Mouse (Mus musculus) MEL (cell line): Measurements from ENCODE around the gene Tbc1d14.

Experiments
- CTCF ChIP-seq, 3 experiments: IDR thresholded peaks in 2 of 3; conservative IDR thresholded peaks in 1 of 3; 2 replicates each; pipeline ENCODE4 v1.5.1; 2011 to 2012; ENCODE audit warnings: low read length in 3 of 3, low read depth in 2 of 3, mild to moderate bottlenecking in 2 of 3, improper control_type of control experiment in 1 of 3, inconsistent platforms in 1 of 3, mixed read lengths in 1 of 3, moderate library complexity in 1 of 3; ENCODE audit not compliant: control insufficient read depth in 1 of 3, insufficient read depth in 1 of 3, poor library complexity in 1 of 3, severe bottlenecking in 1 of 3
- E2F4 ChIP-seq: IDR thresholded peaks from 2 replicates; pipeline ENCODE4 v1.6.1; 2011; ENCODE audit warnings: low read depth, low read length, improper control_type of control experiment, borderline replicate concordance
- ETS1 ChIP-seq: IDR thresholded peaks from 2 replicates; pipeline ENCODE4 v1.6.1; 2012; ENCODE audit warnings: low read depth, mild to moderate bottlenecking, inconsistent platforms, low read length, improper control_type of control experiment, moderate library complexity
- GABPA ChIP-seq: IDR thresholded peaks from 2 replicates; pipeline ENCODE4 v1.6.1; 2012; ENCODE audit warnings: low read depth, mild to moderate bottlenecking, inconsistent platforms, low read length, improper control_type of control experiment, moderate library complexity
- MEF2A ChIP-seq: IDR thresholded peaks from 2 replicates; pipeline ENCODE4 v1.6.1; 2014; ENCODE audit warnings: low read depth, mild to moderate bottlenecking, inconsistent platforms, low read length, improper control_type of control experiment; ENCODE audit not compliant: poor library complexity, insufficient replicate concordance, severe bottlenecking; ENCODE audit errors: extremely low read depth
- MYC ChIP-seq: IDR thresholded peaks from 2 replicates; pipeline ENCODE4 v1.6.1; 2011; ENCODE audit warnings: low read depth, mild to moderate bottlenecking, low read length, improper control_type of control experiment, moderate library complexity
- POLR2A ChIP-seq, 2 experiments: IDR thresholded peaks; 2 replicates each; pipeline ENCODE4 v1.6.1; 2011 to 2012; ENCODE audit warnings: low read length in 2 of 2, mild to moderate bottlenecking in 2 of 2, control low read depth in 1 of 2, improper control_type of control experiment in 1 of 2, low read depth in 1 of 2, moderate library complexity in 1 of 2; ENCODE audit not compliant: control insufficient read depth in 1 of 2, insufficient read depth in 1 of 2, poor library complexity in 1 of 2
- TBP ChIP-seq: IDR thresholded peaks from 2 replicates; pipeline ENCODE4 v1.8.0; 2011; ENCODE audit warnings: low read depth, low read length, improper control_type of control experiment
- UBTF ChIP-seq: IDR thresholded peaks from 2 replicates; pipeline ENCODE4 v1.6.1; 2012; ENCODE audit warnings: low read depth, mild to moderate bottlenecking, inconsistent platforms, low read length, improper control_type of control experiment, moderate library complexity, borderline replicate concordance; ENCODE audit not compliant: insufficient read depth
- USF1 ChIP-seq: IDR thresholded peaks from 2 replicates; pipeline ENCODE4 v1.6.1; 2014; ENCODE audit warnings: low read depth, mild to moderate bottlenecking, inconsistent platforms, low read length, improper control_type of control experiment, moderate library complexity
- USF2 ChIP-seq, 2 experiments: IDR thresholded peaks; 2 replicates each; pipeline ENCODE4 v1.6.1; 2011 to 2012; ENCODE audit warnings: improper control_type of control experiment in 2 of 2, low read length in 2 of 2, borderline replicate concordance in 1 of 2, inconsistent platforms in 1 of 2, low read depth in 1 of 2, mild to moderate bottlenecking in 1 of 2; ENCODE audit not compliant: insufficient read depth in 1 of 2
- ZNF384 ChIP-seq: IDR thresholded peaks from 2 replicates; pipeline ENCODE4 v1.6.1; 2012; ENCODE audit warnings: low read depth, mild to moderate bottlenecking, inconsistent platforms, low read length, improper control_type of control experiment

DNA sequence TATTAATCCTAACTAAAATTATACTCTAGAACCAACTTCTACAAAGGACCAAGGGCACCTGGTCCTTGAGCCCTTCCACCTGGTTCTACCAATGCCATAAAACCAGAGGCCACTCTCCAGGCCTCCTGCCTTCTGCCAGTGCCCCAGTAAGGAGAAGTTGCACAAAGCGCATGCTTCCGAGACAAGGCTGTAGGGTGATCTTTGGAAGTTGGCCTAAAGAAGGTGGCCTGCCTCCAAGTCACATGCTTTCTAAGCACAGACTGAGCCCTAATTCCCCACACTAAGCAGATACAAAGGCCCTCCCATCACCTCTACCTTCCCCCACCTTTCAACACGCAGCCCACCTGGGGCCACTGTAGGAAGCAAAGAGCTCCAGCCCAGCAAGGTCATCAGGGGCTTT lies 17.8 kb downstream of the Tbc1d14 start:
- TF ChIP-seq MYC (no peak), CTCF (IDR thresholded peaks at IDR 0.05 in 2 of 3, conservative IDR thresholded peaks at IDR 0.05 in 1 of 3; ENCODE audit: control insufficient read depth in 1 of 3, insufficient read depth in 1 of 3, low read depth in 2 of 3, low read length in 3 of 3, poor library complexity in 1 of 3, severe bottlenecking in 1 of 3) (no peak), POLR2A (IDR thresholded peaks at IDR 0.05; ENCODE audit: control insufficient read depth in 1 of 2, insufficient read depth in 1 of 2, low read depth in 1 of 2, low read length in 2 of 2, poor library complexity in 1 of 2) (no peak), MEF2A (no peak), ETS1 (no peak), USF2 (IDR thresholded peaks at IDR 0.05; ENCODE audit: borderline replicate concordance in 1 of 2, insufficient read depth in 1 of 2, low read depth in 1 of 2, low read length in 2 of 2) (no peak), UBTF (no peak), TBP (no peak), USF1 (no peak), E2F4 (no peak), ZNF384 (no peak), GABPA (no peak)
